Mouse (Mus musculus): ENCODE measurements around the gene Palld. TPM values are rescaled to one million over a fixed set of nuclear protein-coding genes. Genes with fewer than 3 reads are reported as not detected.

Palld gene
- polyA plus RNA-seq, 1 experiment from 2014 or later = 95.3 TPM

- Histone ChIP-seq H3K27me3 (no peaks in the 10 kb centered on the region), H3K4me1 (replicated peaks) (peaks cover 13% of the 10 kb centered on the region), H3K36me3 (peaks cover 51% of the 10 kb centered on the region), H3K9me3 (no peaks in the 10 kb centered on the region), H3K9ac (replicated peaks) (no peak overlapping the region), H3K4me3 (replicated peaks) (no peak overlapping the region), H3K4me2 (no peak overlapping the region), H3K27ac (no peak overlapping the region)
- WGBS = 20% methylated on average over 2 of the region's 2 CpGs
- no peak for ATAC-seq (ENCODE audit: insufficient number of reproducible peaks, insufficient read depth, low FRiP score, low TSS enrichment, low read depth)
Measured at GRCm38 (mm10) chr8:61682902-61683301, 219.6 kb downstream of the Palld start.

- no peaks in the 10 kb centered on the region for H3K27me3 ChIP-seq
- ATAC-seq (ENCODE audit: insufficient number of reproducible peaks, insufficient read depth, low FRiP score, low TSS enrichment, low read depth) = no peak
- no peak overlapping the region for H3K4me3 ChIP-seq (replicated peaks)
- H3K27ac ChIP-seq = no peak overlapping the region
- H3K4me2 ChIP-seq = no peak overlapping the region
- 75% methylated on average over 3 of the region's 3 CpGs for WGBS
- H3K9ac ChIP-seq (replicated peaks) = no peak overlapping the region
- no peaks in the 10 kb centered on the region for H3K9me3 ChIP-seq
- peaks cover 13% of the 10 kb centered on the region for H3K4me1 ChIP-seq (replicated peaks)
- H3K36me3 ChIP-seq = peaks cover 47% of the 10 kb centered on the region
Measured at GRCm38 (mm10) chr8:61681217-61681616, 221.3 kb downstream of the Palld start.

- Histone ChIP-seq H3K9ac (replicated peaks) (no peak overlapping the region), H3K4me3 (replicated peaks) (no peak overlapping the region), H3K27me3 (no peaks in the 10 kb centered on the region), H3K9me3 (no peaks in the 10 kb centered on the region), H3K4me1 (replicated peaks) (no peaks in the 10 kb centered on the region), H3K36me3 (peaks cover 22% of the 10 kb centered on the region), H3K4me2 (no peak overlapping the region), H3K27ac (no peak overlapping the region)
- 94% methylated on average over 5 of the region's 5 CpGs for WGBS
- ATAC-seq (ENCODE audit: insufficient number of reproducible peaks, insufficient read depth, low FRiP score, low TSS enrichment, low read depth) = no peak
Measured at GRCm38 (mm10) chr8:61677227-61677626, 225.3 kb downstream of the Palld start.

- no peak overlapping the region for H3K4me2 ChIP-seq
- no peak overlapping the region for H3K27ac ChIP-seq
- ATAC-seq (ENCODE audit: insufficient number of reproducible peaks, insufficient read depth, low FRiP score, low TSS enrichment, low read depth) = no peak
- no peaks in the 10 kb centered on the region for H3K9me3 ChIP-seq
- no peak overlapping the region for H3K9ac ChIP-seq (replicated peaks)
- H3K4me3 ChIP-seq (replicated peaks) = no peak overlapping the region
- peaks cover 3% of the 10 kb centered on the region; the same call in 1 of the 2 replicates for H3K4me1 ChIP-seq (replicated peaks)
- H3K27me3 ChIP-seq = no peaks in the 10 kb centered on the region
- peaks cover 12% of the 10 kb centered on the region; the same call in 1 of the 2 replicates for H3K36me3 ChIP-seq
Measured at GRCm38 (mm10) chr8:61671151-61671550, 231.3 kb downstream of the Palld start.

- H3K4me1 ChIP-seq (replicated peaks) = peaks cover 11% of the 10 kb centered on the region; the same call in 1 of the 2 replicates
- ATAC-seq (ENCODE audit: insufficient number of reproducible peaks, insufficient read depth, low FRiP score, low TSS enrichment, low read depth) = no peak
- H3K27ac ChIP-seq = no peak overlapping the region
Measured at GRCm38 (mm10) chr8:61670376-61670775, 232.1 kb downstream of the Palld start.

GRCm38 (mm10) chr8:61666919-61667318, 235.6 kb downstream of the Palld start:
- Histone ChIP-seq H3K9ac (replicated peaks) (no peak overlapping the region), H3K36me3 (peaks cover 7% of the 10 kb centered on the region; the same call in 1 of the 2 replicates), H3K9me3 (no peaks in the 10 kb centered on the region), H3K4me3 (replicated peaks) (no peak overlapping the region), H3K4me2 (no peak overlapping the region), H3K27ac (no peak overlapping the region), H3K27me3 (no peaks in the 10 kb centered on the region), H3K4me1 (replicated peaks) (peaks cover 23% of the 10 kb centered on the region; the same call in 1 of the 2 replicates)
- 35% methylated on average over 6 of the region's 6 CpGs for WGBS
- ATAC-seq (ENCODE audit: insufficient number of reproducible peaks, insufficient read depth, low FRiP score, low TSS enrichment, low read depth) = no peak

More at GRCm38 (mm10) chr8:61670376-61670775, 232.1 kb downstream of the Palld start:
- no peak overlapping the region for H3K9ac ChIP-seq (replicated peaks)
- H3K4me2 ChIP-seq = no peak overlapping the region
- peaks cover 7% of the 10 kb centered on the region; the same call in 1 of the 2 replicates for H3K36me3 ChIP-seq
- H3K4me3 ChIP-seq (replicated peaks) = no peak overlapping the region
- H3K27me3 ChIP-seq = no peaks in the 10 kb centered on the region
- WGBS = 81% methylated on average over 4 of the region's 4 CpGs
- H3K9me3 ChIP-seq = no peaks in the 10 kb centered on the region

- peaks cover 21% of the 10 kb centered on the region; the same call in 1 of the 2 replicates for H3K4me1 ChIP-seq (replicated peaks)
- no peak overlapping the region for H3K4me3 ChIP-seq (replicated peaks)
- H3K36me3 ChIP-seq = peaks cover 19% of the 10 kb centered on the region; the same call in 1 of the 2 replicates
- no peak overlapping the region; the same call in 1 of the 2 replicates for H3K27ac ChIP-seq
- 26% methylated on average over 8 of the region's 8 CpGs for WGBS
- no peak overlapping the region for H3K9ac ChIP-seq (replicated peaks)
- no peaks in the 10 kb centered on the region for H3K27me3 ChIP-seq
- H3K4me2 ChIP-seq = no peak overlapping the region
- no peaks in the 10 kb centered on the region for H3K9me3 ChIP-seq
- ATAC-seq (ENCODE audit: insufficient number of reproducible peaks, insufficient read depth, low FRiP score, low TSS enrichment, low read depth) = no peak
Measured at GRCm38 (mm10) chr8:61665021-61665420, 237.5 kb downstream of the Palld start.

- H3K27me3 ChIP-seq = no peaks in the 10 kb centered on the region
- 82% methylated on average over 6 of the region's 6 CpGs for WGBS
- H3K9me3 ChIP-seq = no peaks in the 10 kb centered on the region
- H3K4me1 ChIP-seq (replicated peaks) = peaks cover 21% of the 10 kb centered on the region; the same call in 1 of the 2 replicates
- H3K36me3 ChIP-seq = peaks cover 19% of the 10 kb centered on the region; the same call in 1 of the 2 replicates
- H3K9ac ChIP-seq (replicated peaks) = no peak overlapping the region
- H3K27ac ChIP-seq = no peak overlapping the region
- no peak overlapping the region for H3K4me3 ChIP-seq (replicated peaks)
- no peak for ATAC-seq (ENCODE audit: insufficient number of reproducible peaks, insufficient read depth, low FRiP score, low TSS enrichment, low read depth)
- no peak overlapping the region for H3K4me2 ChIP-seq
Measured at GRCm38 (mm10) chr8:61664162-61664561, 238.3 kb downstream of the Palld start.

GRCm38 (mm10) chr8:61662829-61663228, 239.7 kb downstream of the Palld start:
- WGBS = 70% methylated on average over 4 of the region's 4 CpGs
- Histone ChIP-seq H3K27me3 (no peaks in the 10 kb centered on the region), H3K9me3 (no peaks in the 10 kb centered on the region), H3K4me3 (replicated peaks) (no peak overlapping the region), H3K9ac (replicated peaks) (no peak overlapping the region), H3K4me2 (no peak overlapping the region), H3K27ac (no peak overlapping the region), H3K4me1 (replicated peaks) (peaks cover 21% of the 10 kb centered on the region; the same call in 1 of the 2 replicates), H3K36me3 (peaks cover 19% of the 10 kb centered on the region; the same call in 1 of the 2 replicates)
- ATAC-seq (ENCODE audit: insufficient number of reproducible peaks, insufficient read depth, low FRiP score, low TSS enrichment, low read depth) = no peak

GRCm38 (mm10) chr8:61661611-61662010, 240.9 kb downstream of the Palld start:
- no peaks in the 10 kb centered on the region for H3K9me3 ChIP-seq
- H3K36me3 ChIP-seq = peaks cover 13% of the 10 kb centered on the region; the same call in 1 of the 2 replicates
- no peaks in the 10 kb centered on the region for H3K27me3 ChIP-seq
- no peak overlapping the region for H3K9ac ChIP-seq (replicated peaks)
- no peak overlapping the region for H3K27ac ChIP-seq
- H3K4me2 ChIP-seq = no peak overlapping the region
- no peak overlapping the region for H3K4me3 ChIP-seq (replicated peaks)
- ATAC-seq (ENCODE audit: insufficient number of reproducible peaks, insufficient read depth, low FRiP score, low TSS enrichment, low read depth) = no peak
- WGBS = 90% methylated on average over 5 of the region's 5 CpGs
- H3K4me1 ChIP-seq (replicated peaks) = peaks cover 21% of the 10 kb centered on the region; the same call in 1 of the 2 replicates

- 90% methylated on average over 5 of the region's 5 CpGs for WGBS
- no peak overlapping the region for H3K4me3 ChIP-seq (replicated peaks)
- no peaks in the 10 kb centered on the region for H3K9me3 ChIP-seq
- H3K36me3 ChIP-seq = peaks cover 13% of the 10 kb centered on the region; the same call in 1 of the 2 replicates
- no peak overlapping the region for H3K4me2 ChIP-seq
- no peaks in the 10 kb centered on the region for H3K27me3 ChIP-seq
- no peak overlapping the region for H3K9ac ChIP-seq (replicated peaks)
- H3K27ac ChIP-seq = no peak overlapping the region
- no peak for ATAC-seq (ENCODE audit: insufficient number of reproducible peaks, insufficient read depth, low FRiP score, low TSS enrichment, low read depth)
- peaks cover 18% of the 10 kb centered on the region; the same call in 1 of the 2 replicates for H3K4me1 ChIP-seq (replicated peaks)
Measured at GRCm38 (mm10) chr8:61660961-61661360, 241.5 kb downstream of the Palld start.

GRCm38 (mm10) chr8:61651955-61652354, 250.5 kb downstream of the Palld start:
- H3K4me2 ChIP-seq = no peak overlapping the region
- no peak overlapping the region for H3K4me3 ChIP-seq (replicated peaks)
- H3K27me3 ChIP-seq = no peaks in the 10 kb centered on the region
- no peaks in the 10 kb centered on the region for H3K9me3 ChIP-seq
- no peak for ATAC-seq (ENCODE audit: insufficient number of reproducible peaks, insufficient read depth, low FRiP score, low TSS enrichment, low read depth)
- no peaks in the 10 kb centered on the region for H3K36me3 ChIP-seq
- H3K9ac ChIP-seq (replicated peaks) = no peak overlapping the region
- no peaks in the 10 kb centered on the region for H3K4me1 ChIP-seq (replicated peaks)
- 87% methylated on average over 6 of the region's 6 CpGs for whole genome bisulfite sequencing
- no peak overlapping the region for H3K27ac ChIP-seq
